Mouse (Mus musculus): ENCODE measurements at regions not wholly inside any gene's neighbourhood (a gene's known extent, or its start where the extent isn't known, plus 50 kb on each side); places are given as distances from the start of the nearest gene placed in this dataset.

- H3K4me1 ChIP-seq: peaks cover 3% of the 10 kb centered on the region
- H3K27me3 ChIP-seq: no peaks in the 10 kb centered on the region
- no peaks in the 10 kb centered on the region for H3K36me3 ChIP-seq
- no peaks in the 10 kb centered on the region for H3K9me3 ChIP-seq (replicated peaks)
- no peak overlapping the region for H3K4me2 ChIP-seq (replicated peaks)
- H3K27ac ChIP-seq: no peak overlapping the region
- no peak overlapping the region for H3K9ac ChIP-seq
- ATAC-seq (ENCODE audit: low FRiP score): no peak
- no peak overlapping the region for H3K4me3 ChIP-seq
- 86% methylated on average over 9 of the region's 9 CpGs for WGBS
These were observed 96.4 kb downstream of the Tmx1 start for GRCm38 (mm10) chr12:70549296-70549695.

DNA sequence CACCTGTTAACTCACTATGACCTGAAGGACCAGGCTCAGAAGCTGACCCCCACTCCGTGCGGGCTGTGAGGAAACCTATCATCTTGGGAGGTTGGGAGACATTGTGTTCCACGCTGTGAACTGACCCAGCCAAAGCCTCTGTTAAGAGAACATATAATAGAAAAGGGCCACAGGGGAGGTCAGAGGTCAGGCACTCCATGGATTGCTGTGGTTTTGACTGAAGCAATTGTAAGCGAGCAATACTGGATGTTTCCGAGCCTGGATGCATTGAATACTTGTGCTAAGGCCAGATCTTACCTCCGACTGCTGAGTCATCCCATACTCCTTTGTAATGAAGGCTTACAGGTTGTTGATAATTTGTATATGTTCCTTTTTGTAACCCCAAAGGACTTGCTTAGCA lies 101.0 kb downstream of the Tmx1 start:
- Histone ChIP-seq H3K4me1 (no peaks in the 10 kb centered on the region), H3K4me3 (no peak overlapping the region), H3K27me3 (no peaks in the 10 kb centered on the region), H3K4me2 (replicated peaks) (no peak overlapping the region), H3K9ac (no peak overlapping the region), H3K27ac (no peak overlapping the region), H3K36me3 (no peaks in the 10 kb centered on the region), H3K9me3 (replicated peaks) (no peaks in the 10 kb centered on the region)
- WGBS: 20% methylated on average over 6 of the region's 6 CpGs
- no peak for ATAC-seq (ENCODE audit: low FRiP score)

GRCm38 (mm10) chr12:70554586-70554985 lies 101.7 kb downstream of the Tmx1 start:
- H3K4me1 ChIP-seq: no peaks in the 10 kb centered on the region
- no peak overlapping the region for H3K9ac ChIP-seq
- H3K4me3 ChIP-seq: no peak overlapping the region
- no peak overlapping the region for H3K4me2 ChIP-seq (replicated peaks)
- 34% methylated on average over 7 of the region's 7 CpGs for WGBS
- ATAC-seq (ENCODE audit: low FRiP score): no peak
- H3K9me3 ChIP-seq (replicated peaks): no peaks in the 10 kb centered on the region
- H3K36me3 ChIP-seq: no peaks in the 10 kb centered on the region
- H3K27ac ChIP-seq: no peak overlapping the region
- H3K27me3 ChIP-seq: no peaks in the 10 kb centered on the region

DNA sequence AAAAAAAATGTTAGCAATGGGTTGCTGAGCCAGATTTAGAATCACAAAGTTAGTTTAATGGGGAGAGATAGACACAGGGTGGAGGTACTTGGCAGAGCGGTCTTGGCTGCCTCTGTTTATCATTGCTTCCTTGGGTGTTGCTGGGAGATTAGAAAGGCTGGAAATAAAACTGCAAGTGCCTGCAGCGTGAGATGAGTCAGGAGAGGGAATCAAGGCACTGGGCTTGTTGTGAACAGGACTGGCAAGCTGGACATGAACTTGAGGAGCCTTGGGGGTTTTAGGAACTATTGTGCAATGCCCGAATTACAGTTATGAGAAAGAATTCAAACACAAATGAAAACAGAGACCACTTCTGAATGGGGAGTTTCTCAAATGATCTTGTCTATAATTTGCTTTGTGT lies 102.8 kb downstream of the Tmx1 start:
- 78% methylated on average over 3 of the region's 3 CpGs for WGBS
- H3K4me1 ChIP-seq: no peaks in the 10 kb centered on the region
- no peaks in the 10 kb centered on the region for H3K36me3 ChIP-seq
- no peak overlapping the region for H3K4me3 ChIP-seq
- H3K27me3 ChIP-seq: no peaks in the 10 kb centered on the region
- H3K9me3 ChIP-seq (replicated peaks): no peaks in the 10 kb centered on the region
- H3K4me2 ChIP-seq (replicated peaks): no peak overlapping the region
- no peak overlapping the region for H3K9ac ChIP-seq
- ATAC-seq (ENCODE audit: low FRiP score): no peak
- no peak overlapping the region for H3K27ac ChIP-seq

GRCm38 (mm10) chr12:70556820-70557219 lies 103.9 kb downstream of the Tmx1 start:
- no peak for ATAC-seq (ENCODE audit: low FRiP score)
- no peak overlapping the region for H3K4me2 ChIP-seq (replicated peaks)
- no peaks in the 10 kb centered on the region for H3K36me3 ChIP-seq
- no peaks in the 10 kb centered on the region for H3K4me1 ChIP-seq
- H3K4me3 ChIP-seq: no peak overlapping the region
- H3K9ac ChIP-seq: no peak overlapping the region
- 85% methylated on average over 6 of the region's 6 CpGs for WGBS
- no peak overlapping the region for H3K27ac ChIP-seq
- no peaks in the 10 kb centered on the region for H3K9me3 ChIP-seq (replicated peaks)
- no peaks in the 10 kb centered on the region for H3K27me3 ChIP-seq

- ATAC-seq (ENCODE audit: low FRiP score): no peak
- Histone ChIP-seq H3K27me3 (no peaks in the 10 kb centered on the region), H3K27ac (no peak overlapping the region), H3K4me1 (no peaks in the 10 kb centered on the region), H3K4me2 (replicated peaks) (no peak overlapping the region), H3K9me3 (replicated peaks) (no peaks in the 10 kb centered on the region), H3K9ac (no peak overlapping the region), H3K36me3 (no peaks in the 10 kb centered on the region), H3K4me3 (no peak overlapping the region)
- WGBS: 89% methylated on average over 4 of the region's 4 CpGs
These were observed 110.6 kb downstream of the Tmx1 start for GRCm38 (mm10) chr12:70563446-70563845.

- H3K27me3 ChIP-seq: no peaks in the 10 kb centered on the region
- no peak overlapping the region for H3K4me3 ChIP-seq
- ATAC-seq (ENCODE audit: low FRiP score): no peak
- WGBS: 69% methylated on average over 7 of the region's 7 CpGs
- no peak overlapping the region for H3K27ac ChIP-seq
- H3K9me3 ChIP-seq (replicated peaks): no peaks in the 10 kb centered on the region
- peaks cover 4% of the 10 kb centered on the region; the same call in 1 of the 2 replicates for H3K4me1 ChIP-seq
- no peak overlapping the region for H3K4me2 ChIP-seq (replicated peaks)
- no peaks in the 10 kb centered on the region for H3K36me3 ChIP-seq
- H3K9ac ChIP-seq: no peak overlapping the region
These were observed 122.8 kb downstream of the Tmx1 start for GRCm38 (mm10) chr12:70575665-70576064.

DNA sequence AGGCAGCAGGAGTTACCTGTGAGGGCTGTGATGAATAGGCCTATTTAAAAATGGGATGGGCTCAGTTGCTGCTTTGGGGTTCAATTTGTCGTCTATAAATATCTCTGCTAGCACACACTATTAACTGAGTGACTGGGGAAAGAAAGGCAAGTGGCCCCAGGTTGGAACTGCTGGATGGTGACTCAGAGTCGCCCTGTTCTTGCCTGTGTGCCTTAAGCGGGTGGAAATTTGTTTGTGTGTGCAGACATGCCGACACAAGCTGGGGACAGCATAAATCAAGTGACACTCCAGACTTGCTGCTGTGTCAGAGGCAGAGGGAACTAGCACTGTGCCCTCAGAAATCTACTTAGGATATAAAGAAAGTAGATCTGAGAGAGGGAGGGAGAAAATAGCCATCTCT lies 124.9 kb downstream of the Tmx1 start:
- no peaks in the 10 kb centered on the region for H3K27me3 ChIP-seq
- 90% methylated on average over 4 of the region's 4 CpGs for WGBS
- peaks cover 4% of the 10 kb centered on the region; the same call in 1 of the 2 replicates for H3K4me1 ChIP-seq
- no peak overlapping the region for H3K27ac ChIP-seq
- no peaks in the 10 kb centered on the region for H3K36me3 ChIP-seq
- no peak overlapping the region for H3K9ac ChIP-seq
- 0 out of 2 replicates have a peak, but pooled peaks cover 4% of the 10 kb centered on the region for H3K9me3 ChIP-seq (replicated peaks)
- no peak for ATAC-seq (ENCODE audit: low FRiP score)
- H3K4me2 ChIP-seq (replicated peaks): no peak overlapping the region
- no peak overlapping the region for H3K4me3 ChIP-seq

GRCm38 (mm10) chr12:70579328-70579905 lies 126.5 kb downstream of the Tmx1 start:
- no peak overlapping the region for H3K9ac ChIP-seq

DNA sequence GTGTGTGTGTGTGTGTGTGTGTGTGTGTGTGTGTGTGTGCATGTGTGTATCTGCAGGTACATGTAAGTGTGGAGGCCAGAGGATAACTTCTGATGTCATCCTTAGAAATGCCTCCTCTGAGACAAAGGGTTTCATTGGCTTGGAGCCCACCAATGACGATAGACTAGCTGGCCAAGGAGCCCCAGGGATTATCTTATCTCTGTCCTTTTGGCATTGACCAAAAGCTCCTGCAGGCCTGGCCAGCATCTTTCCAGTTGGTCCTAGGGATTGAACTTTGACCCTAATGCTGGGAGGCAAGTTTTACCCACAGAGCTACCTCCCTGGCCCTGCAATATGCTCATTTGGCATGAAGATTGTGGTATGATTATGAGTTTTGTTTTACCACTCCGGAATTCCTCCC lies 133.3 kb downstream of the Tmx1 start:
- ATAC-seq (ENCODE audit: low FRiP score): no peak
- Histone ChIP-seq H3K4me2 (replicated peaks) (no peak overlapping the region), H3K27ac (no peak overlapping the region), H3K9me3 (replicated peaks) (0 out of 2 replicates have a peak, but pooled peaks cover 6% of the 10 kb centered on the region), H3K4me1 (no peaks in the 10 kb centered on the region), H3K36me3 (no peaks in the 10 kb centered on the region), H3K27me3 (no peaks in the 10 kb centered on the region), H3K4me3 (no peak overlapping the region), H3K9ac (no peak overlapping the region)
- 85% methylated on average over 2 of the region's 2 CpGs for WGBS

More at GRCm38 (mm10) chr12:70579328-70579905, 126.5 kb downstream of the Tmx1 start:
- WGBS: 65% methylated on average over 8 of the region's 8 CpGs
- H3K27ac ChIP-seq: no peak overlapping the region
- 0 out of 2 replicates have a peak, but pooled peaks cover 6% of the 10 kb centered on the region for H3K9me3 ChIP-seq (replicated peaks)
- no peak overlapping the region for H3K4me3 ChIP-seq
- no peaks in the 10 kb centered on the region for H3K27me3 ChIP-seq
- H3K36me3 ChIP-seq: no peaks in the 10 kb centered on the region
- H3K4me1 ChIP-seq: peaks cover 4% of the 10 kb centered on the region; the same call in 1 of the 2 replicates
- no peak overlapping the region for H3K4me2 ChIP-seq (replicated peaks)
- no peak for ATAC-seq (ENCODE audit: low FRiP score)

DNA sequence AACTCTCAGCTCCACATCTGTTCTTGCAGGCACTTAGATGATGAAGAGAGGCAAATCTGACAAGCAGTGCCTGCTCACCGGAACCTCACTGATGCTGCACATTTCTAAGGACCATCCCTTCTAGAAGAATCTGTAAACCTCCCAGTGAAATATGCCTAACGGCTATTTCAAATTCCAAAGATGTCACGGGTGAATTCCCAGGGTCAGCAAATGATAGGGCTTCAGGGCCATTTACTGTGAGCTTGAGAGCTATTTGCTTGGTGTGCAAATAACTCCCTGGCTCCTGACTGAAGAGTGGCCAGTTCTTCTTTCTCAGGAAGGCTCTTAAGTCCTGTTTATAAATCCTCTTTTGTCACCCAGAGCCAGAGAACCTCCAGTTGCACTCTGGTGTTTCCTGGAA lies 135.3 kb downstream of the Tmx1 start:
- H3K4me3 ChIP-seq: no peak overlapping the region
- H3K9ac ChIP-seq: no peak overlapping the region
- no peaks in the 10 kb centered on the region for H3K9me3 ChIP-seq (replicated peaks)
- H3K27me3 ChIP-seq: no peaks in the 10 kb centered on the region
- no peak overlapping the region for H3K4me2 ChIP-seq (replicated peaks)
- H3K36me3 ChIP-seq: no peaks in the 10 kb centered on the region
- WGBS: 63% methylated on average over 3 of the region's 3 CpGs
- no peaks in the 10 kb centered on the region for H3K4me1 ChIP-seq
- H3K27ac ChIP-seq: no peak overlapping the region
- ATAC-seq (ENCODE audit: low FRiP score): no peak

- Histone ChIP-seq H3K27ac (no peak overlapping the region), H3K27me3 (no peaks in the 10 kb centered on the region), H3K4me3 (no peak overlapping the region), H3K4me2 (replicated peaks) (no peak overlapping the region), H3K9ac (no peak overlapping the region), H3K9me3 (replicated peaks) (no peaks in the 10 kb centered on the region), H3K4me1 (no peaks in the 10 kb centered on the region), H3K36me3 (no peaks in the 10 kb centered on the region)
- WGBS: 93% methylated on average over 2 of the region's 2 CpGs
- no peak for ATAC-seq (ENCODE audit: low FRiP score)
These were observed 136.4 kb downstream of the Tmx1 start for GRCm38 (mm10) chr12:70589315-70589742.

DNA sequence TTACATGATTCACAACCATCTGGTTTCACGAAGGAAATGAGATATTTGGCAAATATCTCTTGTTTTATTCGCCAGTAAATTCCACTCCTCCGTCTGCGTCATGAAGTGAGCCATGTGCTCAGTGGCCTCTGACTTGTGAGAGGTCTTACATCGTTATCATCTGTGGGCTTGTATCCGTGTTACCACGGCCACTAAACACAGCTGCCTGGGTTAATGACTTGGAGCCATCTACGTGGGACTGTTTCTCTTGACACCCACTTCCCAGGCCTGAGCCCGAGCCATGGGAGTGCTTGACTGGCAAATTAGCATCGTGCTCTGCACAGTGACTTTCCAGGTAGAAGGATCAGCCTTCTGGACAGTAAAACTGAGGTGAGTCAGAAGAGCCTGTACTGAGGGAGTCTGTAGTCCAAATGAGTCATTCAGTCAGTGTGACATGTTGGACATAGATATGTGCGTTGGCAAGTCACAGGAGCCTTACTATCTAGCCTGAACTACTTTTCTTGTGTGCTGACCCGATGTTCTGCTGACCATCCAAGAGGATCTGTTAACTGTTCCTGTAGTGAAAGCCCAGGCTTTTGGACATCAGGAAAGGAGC lies 137.7 kb downstream of the Tmx1 start:
- no peaks in the 10 kb centered on the region for H3K27me3 ChIP-seq
- ATAC-seq (ENCODE audit: low FRiP score): no peak
- H3K27ac ChIP-seq: no peak overlapping the region
- no peak overlapping the region for H3K4me3 ChIP-seq
- H3K4me2 ChIP-seq (replicated peaks): no peak overlapping the region
- H3K9me3 ChIP-seq (replicated peaks): no peaks in the 10 kb centered on the region
- H3K9ac ChIP-seq: no peak overlapping the region
- no peaks in the 10 kb centered on the region for H3K36me3 ChIP-seq
- 86% methylated on average over 12 of the region's 12 CpGs for WGBS
- H3K4me1 ChIP-seq: no peaks in the 10 kb centered on the region
